Mouse (Mus musculus): ENCODE measurements around the gene Clec2l. TPM values are rescaled to one million over a fixed set of nuclear protein-coding genes. Genes with fewer than 3 reads are reported as not detected.

Clec2l gene
- polyA plus RNA-seq, 1 experiment: 0.18 TPM

DNA sequence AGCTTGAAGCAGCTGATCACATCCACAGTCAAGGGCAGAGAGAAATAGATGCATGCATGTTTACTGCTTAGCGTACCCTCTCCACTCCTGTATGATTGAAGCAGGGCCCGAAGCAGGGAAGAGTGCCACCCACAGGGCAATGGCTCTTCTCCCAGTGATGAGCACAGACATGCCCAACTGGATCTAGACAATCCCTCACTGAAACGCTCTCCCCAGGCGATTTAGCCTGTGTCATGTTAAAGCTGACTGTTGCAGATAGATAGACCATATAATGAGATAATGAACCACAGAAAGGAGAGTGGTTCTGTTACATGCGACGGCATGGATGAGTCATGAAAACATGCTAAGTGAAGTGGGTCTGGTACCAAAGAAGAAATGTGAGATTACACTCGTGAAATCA is 8.4 kb downstream of the Clec2l start:
- no peaks in the 10 kb centered on the region for H3K79me2 ChIP-seq (ENCODE audit: control insufficient read depth, insufficient read depth)
- no peaks in the 10 kb centered on the region for H3K36me3 ChIP-seq (ENCODE audit: control insufficient read depth, insufficient read depth)
- no peak overlapping the region for H3ac ChIP-seq (ENCODE audit: control insufficient read depth, insufficient read length, low read depth)
- no peak overlapping the region for H3K4me3 ChIP-seq (ENCODE audit: insufficient read depth, poor library complexity, severe bottlenecking)
- H3K79me3 ChIP-seq (ENCODE audit: low read depth): no peaks in the 10 kb centered on the region
- TF ChIP-seq FOSL1 (IDR thresholded peaks at IDR 0.05; ENCODE audit: insufficient read depth, low read length, poor library complexity, severe bottlenecking) (no peak), MYOG (IDR thresholded peaks at IDR 0.05; ENCODE audit: control insufficient read depth, extremely low read depth, insufficient read length) (no peak), MYOD1 (IDR thresholded peaks at IDR 0.05; ENCODE audit: control insufficient read depth, insufficient read length, low read depth) (no peak), USF1 (IDR thresholded peaks at IDR 0.05; ENCODE audit: low read depth) (no peak)
- no peaks in the 10 kb centered on the region for H3K27me3 ChIP-seq (ENCODE audit: control insufficient read depth, insufficient read depth, insufficient read length)

- Histone ChIP-seq H3K79me2 (ENCODE audit: control insufficient read depth, insufficient read depth) (no peaks in the 10 kb centered on the region), H3K27me3 (ENCODE audit: control insufficient read depth, insufficient read depth, insufficient read length) (no peaks in the 10 kb centered on the region), H3ac (ENCODE audit: control insufficient read depth, insufficient read length, low read depth) (no peak overlapping the region), H3K36me3 (ENCODE audit: control insufficient read depth, insufficient read depth) (no peaks in the 10 kb centered on the region), H3K79me3 (ENCODE audit: low read depth) (no peaks in the 10 kb centered on the region), H3K4me3 (ENCODE audit: insufficient read depth, poor library complexity, severe bottlenecking) (no peak overlapping the region)
- no peak for TF ChIP-seq FOSL1 (IDR thresholded peaks at IDR 0.05; ENCODE audit: insufficient read depth, low read length, poor library complexity, severe bottlenecking)
- TF ChIP-seq MYOG (IDR thresholded peaks at IDR 0.05; ENCODE audit: control insufficient read depth, extremely low read depth, insufficient read length): no peak
- TF ChIP-seq CTCF (IDR thresholded peaks at IDR 0.05; ENCODE audit: control insufficient read depth, insufficient read depth, insufficient read length): no peak
- no peak for TF ChIP-seq MAX (IDR thresholded peaks at IDR 0.05)
- no peak for TF ChIP-seq CEBPB (IDR thresholded peaks at IDR 0.05; ENCODE audit: low read depth)
- no peak for TF ChIP-seq USF1 (IDR thresholded peaks at IDR 0.05; ENCODE audit: low read depth)
- no peak for TF ChIP-seq MYOD1 (IDR thresholded peaks at IDR 0.05; ENCODE audit: control insufficient read depth, insufficient read length, low read depth)
Measured at GRCm38 (mm10) chr6:38672011-38672410, 9.1 kb downstream of the Clec2l start.

- H3K36me3 ChIP-seq (ENCODE audit: control insufficient read depth, insufficient read depth): no peaks in the 10 kb centered on the region
- H3K27me3 ChIP-seq (ENCODE audit: control insufficient read depth, insufficient read depth, insufficient read length): no peaks in the 10 kb centered on the region
- H3K4me3 ChIP-seq (ENCODE audit: insufficient read depth, poor library complexity, severe bottlenecking): no peak overlapping the region
- H3K79me2 ChIP-seq (ENCODE audit: control insufficient read depth, insufficient read depth): no peaks in the 10 kb centered on the region
- H3K79me3 ChIP-seq (ENCODE audit: low read depth): no peaks in the 10 kb centered on the region
- TF ChIP-seq CTCF (IDR thresholded peaks at IDR 0.05; ENCODE audit: control insufficient read depth, insufficient read depth, insufficient read length) (no peak), CEBPB (IDR thresholded peaks at IDR 0.05; ENCODE audit: low read depth) (no peak)
- H3ac ChIP-seq (ENCODE audit: control insufficient read depth, insufficient read length, low read depth): no peak overlapping the region
Measured at GRCm38 (mm10) chr6:38676217-38676616, 13.3 kb downstream of the Clec2l start.

GRCm38 (mm10) chr6:38676723-38677122 is 13.9 kb downstream of the Clec2l start:
- no peak for TF ChIP-seq MYOD1 (IDR thresholded peaks at IDR 0.05; ENCODE audit: control insufficient read depth, insufficient read length, low read depth)
- no peak for TF ChIP-seq USF1 (IDR thresholded peaks at IDR 0.05; ENCODE audit: low read depth)
- TF ChIP-seq FOSL1 (IDR thresholded peaks at IDR 0.05; ENCODE audit: insufficient read depth, low read length, poor library complexity, severe bottlenecking): no peak
- TF ChIP-seq MAX (IDR thresholded peaks at IDR 0.05): no peak
- no peak for TF ChIP-seq CTCF (IDR thresholded peaks at IDR 0.05; ENCODE audit: control insufficient read depth, insufficient read depth, insufficient read length)
- TF ChIP-seq MYOG (IDR thresholded peaks at IDR 0.05; ENCODE audit: control insufficient read depth, extremely low read depth, insufficient read length): no peak
- no peak for TF ChIP-seq CEBPB (IDR thresholded peaks at IDR 0.05; ENCODE audit: low read depth)
- Histone ChIP-seq H3K79me2 (ENCODE audit: control insufficient read depth, insufficient read depth) (no peaks in the 10 kb centered on the region), H3K79me3 (ENCODE audit: low read depth) (no peaks in the 10 kb centered on the region), H3K27me3 (ENCODE audit: control insufficient read depth, insufficient read depth, insufficient read length) (no peaks in the 10 kb centered on the region), H3ac (ENCODE audit: control insufficient read depth, insufficient read length, low read depth) (no peak overlapping the region), H3K36me3 (ENCODE audit: control insufficient read depth, insufficient read depth) (no peaks in the 10 kb centered on the region), H3K4me3 (ENCODE audit: insufficient read depth, poor library complexity, severe bottlenecking) (no peak overlapping the region)

GRCm38 (mm10) chr6:38677629-38678028 is 14.8 kb downstream of the Clec2l start:
- no peak overlapping the region for H3ac ChIP-seq (ENCODE audit: control insufficient read depth, insufficient read length, low read depth)
- H3K36me3 ChIP-seq (ENCODE audit: control insufficient read depth, insufficient read depth): no peaks in the 10 kb centered on the region
- H3K79me2 ChIP-seq (ENCODE audit: control insufficient read depth, insufficient read depth): no peaks in the 10 kb centered on the region
- no peaks in the 10 kb centered on the region for H3K79me3 ChIP-seq (ENCODE audit: low read depth)
- no peaks in the 10 kb centered on the region for H3K27me3 ChIP-seq (ENCODE audit: control insufficient read depth, insufficient read depth, insufficient read length)
- no peak overlapping the region for H3K4me3 ChIP-seq (ENCODE audit: insufficient read depth, poor library complexity, severe bottlenecking)
- TF ChIP-seq MAX (IDR thresholded peaks at IDR 0.05) (no peak), USF1 (IDR thresholded peaks at IDR 0.05; ENCODE audit: low read depth) (peak; percentile 70)

DNA sequence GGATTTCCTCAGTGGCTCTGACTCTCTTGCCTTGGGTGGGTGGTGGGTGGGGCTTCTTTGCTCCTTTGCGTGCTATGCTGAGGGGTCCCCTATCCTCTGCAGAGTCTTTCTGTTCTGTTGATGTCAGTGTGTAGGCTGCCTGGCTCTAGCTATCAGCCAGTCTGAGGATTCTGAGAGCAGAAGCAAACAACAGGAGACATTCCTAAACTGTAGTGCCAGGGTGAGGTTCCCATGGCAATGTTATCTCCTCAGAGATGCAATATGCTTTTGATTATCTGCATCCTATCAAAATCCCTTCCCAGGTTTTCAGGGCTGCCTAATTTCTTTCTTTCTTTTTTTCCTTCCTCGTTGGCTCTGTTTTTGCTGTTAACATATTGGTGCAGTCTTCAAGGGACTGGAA is 19.7 kb downstream of the Clec2l start:
- no peaks in the 10 kb centered on the region for H3K79me3 ChIP-seq (ENCODE audit: low read depth)
- H3K4me3 ChIP-seq (ENCODE audit: insufficient read depth, poor library complexity, severe bottlenecking): no peak overlapping the region
- H3K79me2 ChIP-seq (ENCODE audit: control insufficient read depth, insufficient read depth): no peaks in the 10 kb centered on the region
- TF ChIP-seq CTCF (IDR thresholded peaks at IDR 0.05; ENCODE audit: control insufficient read depth, insufficient read depth, insufficient read length) (no peak), MYOG (IDR thresholded peaks at IDR 0.05; ENCODE audit: control insufficient read depth, extremely low read depth, insufficient read length) (no peak), CEBPB (IDR thresholded peaks at IDR 0.05; ENCODE audit: low read depth) (no peak), MAX (IDR thresholded peaks at IDR 0.05) (no peak), USF1 (IDR thresholded peaks at IDR 0.05; ENCODE audit: low read depth) (no peak), FOSL1 (IDR thresholded peaks at IDR 0.05; ENCODE audit: insufficient read depth, low read length, poor library complexity, severe bottlenecking) (no peak), MYOD1 (IDR thresholded peaks at IDR 0.05; ENCODE audit: control insufficient read depth, insufficient read length, low read depth) (no peak)
- H3K36me3 ChIP-seq (ENCODE audit: control insufficient read depth, insufficient read depth): no peaks in the 10 kb centered on the region
- no peaks in the 10 kb centered on the region for H3K27me3 ChIP-seq (ENCODE audit: control insufficient read depth, insufficient read depth, insufficient read length)
- H3ac ChIP-seq (ENCODE audit: control insufficient read depth, insufficient read length, low read depth): no peak overlapping the region
